Mouse (Mus musculus): Measurements from ENCODE around the gene Adat2.

DNA sequence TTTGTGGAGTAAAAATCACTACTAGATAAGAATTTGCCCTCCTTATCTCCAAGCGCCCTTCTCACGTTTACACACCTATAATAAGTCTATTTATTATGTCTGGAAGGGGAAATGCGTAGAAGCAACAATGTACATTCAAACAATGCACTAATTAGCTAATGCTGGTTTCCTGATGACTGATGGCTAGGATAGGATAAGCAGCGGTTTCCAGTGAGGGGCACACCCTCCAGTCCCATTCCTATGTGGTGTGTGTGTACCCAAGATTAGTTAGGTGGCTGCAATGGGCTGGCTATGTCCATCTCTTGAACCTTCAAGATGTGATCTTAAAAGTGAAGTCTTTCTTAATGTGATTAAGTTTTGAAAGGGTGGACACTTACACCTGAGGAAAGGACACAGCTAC is 30.8 kb upstream of the Adat2 start:
- no peak for TF ChIP-seq CTCF (IDR thresholded peaks at IDR 0.05; ENCODE audit: low read depth, low read length)
- TF ChIP-seq POLR2A (IDR thresholded peaks at IDR 0.05; ENCODE audit: borderline replicate concordance, low read depth, low read length) = no peak

Data from bone marrow macrophage, adult 2 months (primary cell).